Mouse (Mus musculus) kidney, postnatal 14 days (tissue): ENCODE results near the gene Ntrk3.

ENCODE experiments used
- DNase-seq: peaks from one replicate; pipeline ENCODE4 v3.0.0; 2022; ENCODE audit warnings: mixed read lengths

Ntrk3 gene

GRCm38 (mm10) chr7:78305770-78306169, 432.0 kb downstream of the Ntrk3 start:
- DNase-seq: no peak

- DNase-seq: no peak
Measured at GRCm38 (mm10) chr7:78305029-78305428, 432.8 kb downstream of the Ntrk3 start.

- no peak for DNase-seq
Measured at GRCm38 (mm10) chr7:78297290-78297689, 440.5 kb downstream of the Ntrk3 start.

- no peak for DNase-seq
Measured at GRCm38 (mm10) chr7:78294322-78294721, 443.5 kb downstream of the Ntrk3 start.

- DNase-seq: no peak
Measured at GRCm38 (mm10) chr7:78290186-78290585, 447.6 kb downstream of the Ntrk3 start.

GRCm38 (mm10) chr7:78286516-78287238, 451.1 kb downstream of the Ntrk3 start:
- DNase-seq: no peak

- DNase-seq: no peak
Measured at GRCm38 (mm10) chr7:78269506-78270250, 468.1 kb downstream of the Ntrk3 start.

- no peak for DNase-seq
Measured at GRCm38 (mm10) chr7:78267461-78268007, 470.3 kb downstream of the Ntrk3 start.

GRCm38 (mm10) chr7:78264432-78265002, 473.3 kb downstream of the Ntrk3 start:
- no peak for DNase-seq

GRCm38 (mm10) chr7:78261420-78262125, 476.2 kb downstream of the Ntrk3 start:
- no peak for DNase-seq

GRCm38 (mm10) chr7:78258151-78258550, 479.7 kb downstream of the Ntrk3 start:
- no peak for DNase-seq

GRCm38 (mm10) chr7:78253777-78254385, 483.9 kb downstream of the Ntrk3 start:
- no peak for DNase-seq

GRCm38 (mm10) chr7:78248119-78248642, 489.6 kb downstream of the Ntrk3 start:
- DNase-seq: no peak

GRCm38 (mm10) chr7:78239012-78239411, 498.8 kb downstream of the Ntrk3 start:
- DNase-seq: no peak

- no peak for DNase-seq
Measured at GRCm38 (mm10) chr7:78221668-78222067, 516.1 kb downstream of the Ntrk3 start.

GRCm38 (mm10) chr7:78220949-78221348, 516.9 kb downstream of the Ntrk3 start:
- DNase-seq: no peak

- no peak for DNase-seq
Measured at GRCm38 (mm10) chr7:78190931-78191653, 546.7 kb downstream of the Ntrk3 start.

- no peak for DNase-seq
Measured at GRCm38 (mm10) chr7:78185578-78185977, 552.2 kb downstream of the Ntrk3 start.

- no peak for DNase-seq
Measured at GRCm38 (mm10) chr7:78183396-78183795, 554.4 kb downstream of the Ntrk3 start.

GRCm38 (mm10) chr7:78179996-78180665, 557.7 kb downstream of the Ntrk3 start:
- DNase-seq: no peak
